Mouse (Mus musculus) lung, postnatal 10 days (tissue): Measurements from ENCODE around the gene Lrfn2.

Experiments used
- DNase-seq: peaks from one replicate; pipeline ENCODE4 v3.0.0; 2021

Lrfn2 gene

GRCm38 (mm10) chr17:48931621-48932405 is at the start of gene Lrfn2:
TSS of gene Lrfn2 (plus strand) at chr17:48932379.
- DNase-seq, result peak; percentile 78

- no peak for DNase-seq
Observed at GRCm38 (mm10) chr17:48887472-48888385, 44.5 kb upstream of the Lrfn2 start.

- no peak for DNase-seq
Observed at GRCm38 (mm10) chr17:48905286-48906040, 26.7 kb upstream of the Lrfn2 start.

- peak; percentile 13 for DNase-seq
Observed at GRCm38 (mm10) chr17:48913437-48913836, 18.7 kb upstream of the Lrfn2 start.

GRCm38 (mm10) chr17:48917411-48917810 is 14.8 kb upstream of the Lrfn2 start:
- no peak for DNase-seq

- DNase-seq, result no peak
Observed at GRCm38 (mm10) chr17:48918458-48918857, 13.7 kb upstream of the Lrfn2 start.

GRCm38 (mm10) chr17:48922905-48923304 is 9.3 kb upstream of the Lrfn2 start:
- DNase-seq, result no peak

- no peak for DNase-seq
Observed at GRCm38 (mm10) chr17:48925426-48925825, 6.8 kb upstream of the Lrfn2 start.

- no peak for DNase-seq
Observed at GRCm38 (mm10) chr17:48930994-48931393, 1.2 kb upstream of the Lrfn2 start.

- DNase-seq, result no peak
Observed at GRCm38 (mm10) chr17:48932406-48932906, 277 bp downstream of the Lrfn2 start.

- no peak for DNase-seq
Observed at GRCm38 (mm10) chr17:48932916-48933315, 737 bp downstream of the Lrfn2 start.

GRCm38 (mm10) chr17:48935201-48935600 is 3.0 kb downstream of the Lrfn2 start:
- no peak for DNase-seq

- DNase-seq, result peak; percentile 53
Observed at GRCm38 (mm10) chr17:48936445-48937141, 4.4 kb downstream of the Lrfn2 start.

GRCm38 (mm10) chr17:48938711-48939220 is 6.6 kb downstream of the Lrfn2 start:
- DNase-seq, result peak; percentile 53

GRCm38 (mm10) chr17:48946315-48946714 is 14.1 kb downstream of the Lrfn2 start:
- DNase-seq, result no peak

GRCm38 (mm10) chr17:48946765-48947164 is 14.6 kb downstream of the Lrfn2 start:
- no peak for DNase-seq

GRCm38 (mm10) chr17:48951250-48951649 is 19.1 kb downstream of the Lrfn2 start:
- no peak for DNase-seq

- DNase-seq, result no peak
Observed at GRCm38 (mm10) chr17:48956033-48956631, 24.0 kb downstream of the Lrfn2 start.

GRCm38 (mm10) chr17:48960161-48960698 is 28.1 kb downstream of the Lrfn2 start:
- peak; percentile 47 for DNase-seq

GRCm38 (mm10) chr17:48962646-48963045 is 30.5 kb downstream of the Lrfn2 start:
- DNase-seq, result no peak

GRCm38 (mm10) chr17:48963740-48964139 is 31.6 kb downstream of the Lrfn2 start:
- no peak for DNase-seq
